Mouse (Mus musculus): ENCODE measurements around the gene Chchd1. TPM values are rescaled to one million over a fixed set of nuclear protein-coding genes. Genes with fewer than 3 reads are reported as not detected.

Chchd1 gene
- total RNA-seq, 1 experiment, result 136 TPM

DNA sequence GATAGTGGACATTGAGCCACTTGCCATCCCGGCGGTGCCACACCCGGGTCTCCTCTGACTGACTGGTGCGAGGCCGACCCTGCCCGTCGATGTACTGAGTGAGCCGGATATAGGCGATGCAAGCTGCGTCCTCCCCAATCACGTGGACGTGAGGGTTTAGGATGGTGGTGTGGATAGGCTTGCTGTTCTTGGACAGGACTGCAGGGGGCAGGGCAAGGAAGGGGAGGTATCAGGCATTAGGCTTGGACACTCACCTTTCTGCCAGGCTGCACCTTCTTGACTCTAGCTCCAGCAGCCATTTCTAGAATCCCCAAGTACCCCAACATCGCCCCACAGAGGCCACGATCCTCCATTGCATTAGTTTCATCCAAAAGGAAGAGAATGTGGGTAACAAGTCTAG lies 34.5 kb downstream of the Chchd1 start:
- Histone ChIP-seq H3K27ac (ENCODE audit: insufficient read depth, low read depth, low read length, poor library complexity, severe bottlenecking) (no peak overlapping the region), H3K9me3 (ENCODE audit: control insufficient read depth, insufficient read depth, low read depth, low read length) (no peaks in the 10 kb centered on the region), H3K4me1 (ENCODE audit: control insufficient read depth in 2 of 2, insufficient read depth in 2 of 2, low read length in 2 of 2, poor library complexity in 1 of 2) (peaks cover 0 to 5% of the 10 kb centered on the region in 2 experiments; a peak in 2 of 4 replicates), H3K36me3 (ENCODE audit: control insufficient read depth, insufficient read depth, low read length, poor library complexity, severe bottlenecking) (peaks cover 34% of the 10 kb centered on the region), H3K4me3 (ENCODE audit: insufficient read depth in 1 of 2, low read depth in 1 of 2, low read length in 2 of 2, poor library complexity in 1 of 2, severe bottlenecking in 1 of 2) (peak overlapping the region; percentile 29 to 48; a peak in 2 of 4 replicates), H3K9ac (ENCODE audit: insufficient read depth, low read depth, low read length, poor library complexity, severe bottlenecking) (peak overlapping the region; percentile 61)
- TF ChIP-seq ZC3H11A (IDR thresholded peaks at IDR 0.05; ENCODE audit: borderline replicate concordance, low read depth, low read length) (no peak), MAFK (IDR thresholded peaks at IDR 0.05; ENCODE audit: insufficient read depth, low read depth, low read length) (0 out of 2 replicates have a peak, but pooled peaks have one; percentile 9)
- peak; percentile 92 for DNase-seq (ENCODE audit: low read depth, low spot score)
- in situ Hi-C loops (cut with MboI; ENCODE audit: low sequenced_read_pairs in 2 of 2, unreplicated experiment in 2 of 2), result no loop called here

DNA sequence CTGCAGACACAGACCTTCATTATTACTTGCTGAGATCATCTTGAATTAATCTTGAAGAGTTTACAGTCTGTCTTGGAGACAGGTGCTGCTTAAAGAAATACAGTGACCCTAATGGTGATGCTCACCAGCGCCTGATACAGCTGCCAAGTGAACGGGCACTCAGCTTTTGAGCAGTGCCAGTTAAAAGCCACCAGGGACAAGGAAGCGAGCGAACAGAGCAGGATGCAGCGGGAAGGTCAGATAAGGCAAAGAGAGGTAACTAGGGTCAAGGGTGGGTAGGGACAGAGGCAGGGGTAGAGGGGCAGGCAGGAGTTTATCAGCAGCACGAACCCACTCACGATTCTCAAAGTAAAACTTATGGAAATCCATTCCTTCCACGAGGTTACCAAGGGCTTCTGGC lies 35.7 kb downstream of the Chchd1 start:
- Histone ChIP-seq H3K9me3 (ENCODE audit: control insufficient read depth, insufficient read depth, low read depth, low read length) (no peaks in the 10 kb centered on the region), H3K9ac (ENCODE audit: insufficient read depth, low read depth, low read length, poor library complexity, severe bottlenecking) (no peak overlapping the region), H3K4me3 (ENCODE audit: insufficient read depth in 1 of 2, low read depth in 1 of 2, low read length in 2 of 2, poor library complexity in 1 of 2, severe bottlenecking in 1 of 2) (no peak overlapping the region), H3K4me1 (ENCODE audit: control insufficient read depth in 2 of 2, insufficient read depth in 2 of 2, low read length in 2 of 2, poor library complexity in 1 of 2) (peaks cover 0 to 5% of the 10 kb centered on the region in 2 experiments; a peak in 2 of 4 replicates), H3K36me3 (ENCODE audit: control insufficient read depth, insufficient read depth, low read length, poor library complexity, severe bottlenecking) (peaks cover 36% of the 10 kb centered on the region), H3K27ac (ENCODE audit: insufficient read depth, low read depth, low read length, poor library complexity, severe bottlenecking) (no peak overlapping the region)
- in situ Hi-C loops (cut with MboI; ENCODE audit: low sequenced_read_pairs in 2 of 2, unreplicated experiment in 2 of 2), result no loop called here
- DNase-seq (ENCODE audit: low read depth, low spot score), result no peak
- TF ChIP-seq MAFK (IDR thresholded peaks at IDR 0.05; ENCODE audit: insufficient read depth, low read depth, low read length), result no peak
- TF ChIP-seq ZNF384 (IDR thresholded peaks at IDR 0.05; ENCODE audit: low read depth, low read length), result no peak
- TF ChIP-seq ZC3H11A (IDR thresholded peaks at IDR 0.05; ENCODE audit: borderline replicate concordance, low read depth, low read length), result no peak
- TF ChIP-seq CHD2 (IDR thresholded peaks at IDR 0.05; ENCODE audit: low read depth, low read length), result no peak
- TF ChIP-seq HCFC1 (IDR thresholded peaks at IDR 0.05; ENCODE audit: borderline replicate concordance, insufficient read depth, low read length), result no peak

DNA sequence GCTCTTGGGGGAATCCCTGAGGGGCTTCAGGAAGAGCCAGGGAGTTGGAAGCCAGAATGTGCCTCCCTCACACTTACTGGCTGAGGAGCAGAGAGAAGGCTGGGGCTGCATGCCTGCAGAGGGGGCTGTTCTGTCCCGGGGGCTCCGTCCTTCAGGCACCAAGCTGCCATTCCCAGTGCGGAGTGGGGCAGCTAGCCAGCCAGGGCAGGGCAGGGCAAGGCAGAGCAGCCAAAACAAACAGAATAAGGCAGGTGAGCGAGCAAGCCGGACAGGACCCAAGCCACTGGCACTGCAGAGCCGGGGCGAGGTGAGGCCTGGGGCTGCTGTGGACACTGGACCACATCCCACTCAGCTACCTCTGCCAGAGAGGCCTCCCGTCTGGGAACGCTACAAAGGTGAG lies 38.5 kb downstream of the Chchd1 start:
- H3K9ac ChIP-seq (ENCODE audit: insufficient read depth, low read depth, low read length, poor library complexity, severe bottlenecking), result no peak overlapping the region
- in situ Hi-C loops (cut with MboI; ENCODE audit: low sequenced_read_pairs in 2 of 2, unreplicated experiment in 2 of 2), result no loop called here
- no peak overlapping the region for H3K4me3 ChIP-seq (ENCODE audit: insufficient read depth in 1 of 2, low read depth in 1 of 2, low read length in 2 of 2, poor library complexity in 1 of 2, severe bottlenecking in 1 of 2)
- H3K27ac ChIP-seq (ENCODE audit: insufficient read depth, low read depth, low read length, poor library complexity, severe bottlenecking), result no peak overlapping the region; the same call in 1 of the 2 replicates
- no peak for TF ChIP-seq ZNF384 (IDR thresholded peaks at IDR 0.05; ENCODE audit: low read depth, low read length)
- no peak for TF ChIP-seq HCFC1 (IDR thresholded peaks at IDR 0.05; ENCODE audit: borderline replicate concordance, insufficient read depth, low read length)
- no peak for TF ChIP-seq CHD2 (IDR thresholded peaks at IDR 0.05; ENCODE audit: low read depth, low read length)
- no peak for TF ChIP-seq MAFK (IDR thresholded peaks at IDR 0.05; ENCODE audit: insufficient read depth, low read depth, low read length)
- TF ChIP-seq ZC3H11A (IDR thresholded peaks at IDR 0.05; ENCODE audit: borderline replicate concordance, low read depth, low read length), result no peak
- peaks cover 0 to under 1% of the 10 kb centered on the region in 2 experiments; a peak in 2 of 4 replicates for H3K4me1 ChIP-seq (ENCODE audit: control insufficient read depth in 2 of 2, insufficient read depth in 2 of 2, low read length in 2 of 2, poor library complexity in 1 of 2)
- no peaks in the 10 kb centered on the region for H3K9me3 ChIP-seq (ENCODE audit: control insufficient read depth, insufficient read depth, low read depth, low read length)
- no peak for DNase-seq (ENCODE audit: low read depth, low spot score)
- H3K36me3 ChIP-seq (ENCODE audit: control insufficient read depth, insufficient read depth, low read length, poor library complexity, severe bottlenecking), result peaks cover 30% of the 10 kb centered on the region; the same call in 1 of the 2 replicates

- Histone ChIP-seq H3K27ac (ENCODE audit: insufficient read depth, low read depth, low read length, poor library complexity, severe bottlenecking) (no peak overlapping the region), H3K9me3 (ENCODE audit: control insufficient read depth, insufficient read depth, low read depth, low read length) (no peaks in the 10 kb centered on the region), H3K4me3 (ENCODE audit: insufficient read depth in 1 of 2, low read depth in 1 of 2, low read length in 2 of 2, poor library complexity in 1 of 2, severe bottlenecking in 1 of 2) (no peak overlapping the region), H3K4me1 (ENCODE audit: control insufficient read depth in 2 of 2, insufficient read depth in 2 of 2, low read length in 2 of 2, poor library complexity in 1 of 2) (peaks cover 0 to 2% of the 10 kb centered on the region in 2 experiments; a peak in 1 of 4 replicates), H3K9ac (ENCODE audit: insufficient read depth, low read depth, low read length, poor library complexity, severe bottlenecking) (no peak overlapping the region), H3K36me3 (ENCODE audit: control insufficient read depth, insufficient read depth, low read length, poor library complexity, severe bottlenecking) (peaks cover 26% of the 10 kb centered on the region; the same call in 1 of the 2 replicates)
- in situ Hi-C loops (cut with MboI; ENCODE audit: low sequenced_read_pairs in 2 of 2, unreplicated experiment in 2 of 2), result no loop called here
- TF ChIP-seq CHD2 (IDR thresholded peaks at IDR 0.05; ENCODE audit: low read depth, low read length) (no peak), ZC3H11A (IDR thresholded peaks at IDR 0.05; ENCODE audit: borderline replicate concordance, low read depth, low read length) (no peak), MAFK (IDR thresholded peaks at IDR 0.05; ENCODE audit: insufficient read depth, low read depth, low read length) (no peak), HCFC1 (IDR thresholded peaks at IDR 0.05; ENCODE audit: borderline replicate concordance, insufficient read depth, low read length) (no peak), ZNF384 (IDR thresholded peaks at IDR 0.05; ENCODE audit: low read depth, low read length) (no peak)
- DNase-seq (ENCODE audit: low read depth, low spot score), result no peak
These were observed 40.8 kb downstream of the Chchd1 start for GRCm38 (mm10) chr14:20743614-20744013.

DNA sequence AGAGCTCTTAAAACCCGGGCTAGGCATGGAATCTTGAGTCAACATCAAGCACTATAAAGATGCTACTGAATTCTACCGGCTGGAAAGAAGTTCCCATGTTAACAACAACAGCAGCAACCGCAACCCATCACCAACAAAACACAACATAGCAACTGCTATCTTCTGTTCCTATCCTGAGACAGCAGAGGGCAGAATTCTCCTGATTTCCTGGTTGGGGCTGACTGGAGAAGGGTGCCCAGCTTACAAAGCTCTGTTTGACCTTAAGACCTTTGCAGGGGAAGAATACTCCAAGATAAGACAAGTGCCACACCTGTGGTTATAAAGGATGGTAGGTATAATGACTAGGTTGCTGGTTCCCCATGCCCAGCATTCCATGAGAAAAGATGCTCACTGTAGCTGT lies 44.1 kb downstream of the Chchd1 start:
- Histone ChIP-seq H3K4me1 (ENCODE audit: control insufficient read depth in 2 of 2, insufficient read depth in 2 of 2, low read length in 2 of 2, poor library complexity in 1 of 2) (peaks cover 0 to 2% of the 10 kb centered on the region in 2 experiments; a peak in 1 of 4 replicates), H3K9ac (ENCODE audit: insufficient read depth, low read depth, low read length, poor library complexity, severe bottlenecking) (no peak overlapping the region), H3K4me3 (ENCODE audit: insufficient read depth in 1 of 2, low read depth in 1 of 2, low read length in 2 of 2, poor library complexity in 1 of 2, severe bottlenecking in 1 of 2) (no peak overlapping the region), H3K36me3 (ENCODE audit: control insufficient read depth, insufficient read depth, low read length, poor library complexity, severe bottlenecking) (peaks cover 5% of the 10 kb centered on the region; the same call in 1 of the 2 replicates), H3K9me3 (ENCODE audit: control insufficient read depth, insufficient read depth, low read depth, low read length) (no peaks in the 10 kb centered on the region), H3K27ac (ENCODE audit: insufficient read depth, low read depth, low read length, poor library complexity, severe bottlenecking) (no peak overlapping the region)
- no peak for TF ChIP-seq CHD2 (IDR thresholded peaks at IDR 0.05; ENCODE audit: low read depth, low read length)
- TF ChIP-seq ZNF384 (IDR thresholded peaks at IDR 0.05; ENCODE audit: low read depth, low read length), result no peak
- no peak for TF ChIP-seq ZC3H11A (IDR thresholded peaks at IDR 0.05; ENCODE audit: borderline replicate concordance, low read depth, low read length)
- TF ChIP-seq HCFC1 (IDR thresholded peaks at IDR 0.05; ENCODE audit: borderline replicate concordance, insufficient read depth, low read length), result no peak
- TF ChIP-seq MAFK (IDR thresholded peaks at IDR 0.05; ENCODE audit: insufficient read depth, low read depth, low read length), result no peak
- DNase-seq (ENCODE audit: low read depth, low spot score), result no peak
- in situ Hi-C loops (cut with MboI; ENCODE audit: low sequenced_read_pairs in 2 of 2, unreplicated experiment in 2 of 2), result no loop called here

All from ES-E14 (cell line).